Mouse (Mus musculus): ENCODE data around the gene Best2.
A peak's percentile ranks its signal among the peaks of the same experiment; 100 is the strongest.

DNA sequence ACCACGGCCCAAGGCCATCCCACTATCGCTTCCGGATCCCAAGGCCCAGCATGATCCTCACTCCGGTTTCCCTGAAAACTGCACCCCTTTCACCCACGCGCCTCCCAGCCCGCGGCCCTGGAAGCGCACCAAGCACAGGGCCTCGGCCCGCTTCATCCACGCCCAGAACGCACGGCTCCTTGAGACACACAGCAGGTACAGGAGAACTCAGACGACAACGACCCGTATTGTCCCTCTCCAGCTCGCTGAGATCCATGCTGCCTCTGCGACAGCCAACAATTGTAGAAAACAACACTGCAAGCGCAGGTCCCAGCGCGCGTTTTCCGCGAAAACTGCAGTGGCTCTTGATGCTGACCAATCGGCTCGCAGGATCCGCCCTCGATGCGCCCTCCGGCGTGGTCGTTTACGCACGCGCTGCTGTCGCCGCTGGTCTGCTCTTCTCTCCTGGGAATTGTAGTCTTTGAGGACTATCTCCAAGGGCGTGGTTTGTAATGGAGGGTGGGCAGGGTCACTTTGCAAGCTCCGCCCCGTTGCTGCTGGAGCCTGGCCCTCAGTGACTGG lies 48.5 kb downstream of the Best2 start:
- TF ChIP-seq GATA1 (IDR thresholded peaks at IDR 0.05; ENCODE audit: low read depth, low read length) (no peak), CTCF (IDR thresholded peaks at IDR 0.05 in 2 of 3, conservative IDR thresholded peaks at IDR 0.05 in 1 of 3; ENCODE audit: control insufficient read depth in 1 of 3, insufficient read depth in 1 of 3, low read depth in 2 of 3, low read length in 3 of 3, poor library complexity in 1 of 3, severe bottlenecking in 1 of 3) (no peak), MAX (IDR thresholded peaks at IDR 0.05; ENCODE audit: low read length) (peak; percentile 82), POLR2A (IDR thresholded peaks at IDR 0.05; ENCODE audit: control insufficient read depth in 1 of 2, insufficient read depth in 1 of 2, low read depth in 1 of 2, low read length in 2 of 2, poor library complexity in 1 of 2) (peak; percentile 73 to 84), KAT2A (conservative IDR thresholded peaks at IDR 0.05; ENCODE audit: low read depth, low read length) (peak; percentile 80), EP300 (IDR thresholded peaks at IDR 0.05; ENCODE audit: low read depth in 1 of 2, low read length in 2 of 2) (no peak), MEF2A (IDR thresholded peaks at IDR 0.05; ENCODE audit: extremely low read depth, insufficient replicate concordance, low read depth, low read length, poor library complexity, severe bottlenecking) (no peak), BHLHE40 (IDR thresholded peaks at IDR 0.05; ENCODE audit: borderline replicate concordance, low read depth, low read length) (no peak), E2F4 (IDR thresholded peaks at IDR 0.05; ENCODE audit: borderline replicate concordance, low read depth, low read length) (peak; percentile 62; the same call in 1 of the 2 replicates)

Data from MEL (cell line).